Mouse (Mus musculus) erythroblast, embryonic 14.5 days (primary cell): ENCODE data around the gene Tubgcp2.

ENCODE experiments used
- GATA1 ChIP-seq: IDR thresholded peaks from 2 replicates; pipeline ENCODE4 v1.6.1; 2012; ENCODE audit warnings: low read length, inconsistent platforms, mixed read lengths
- TAL1 ChIP-seq: IDR thresholded peaks from 3 replicates; pipeline ENCODE4 v1.6.1; 2012; ENCODE audit warnings: low read length, inconsistent platforms, mixed read lengths

DNA sequence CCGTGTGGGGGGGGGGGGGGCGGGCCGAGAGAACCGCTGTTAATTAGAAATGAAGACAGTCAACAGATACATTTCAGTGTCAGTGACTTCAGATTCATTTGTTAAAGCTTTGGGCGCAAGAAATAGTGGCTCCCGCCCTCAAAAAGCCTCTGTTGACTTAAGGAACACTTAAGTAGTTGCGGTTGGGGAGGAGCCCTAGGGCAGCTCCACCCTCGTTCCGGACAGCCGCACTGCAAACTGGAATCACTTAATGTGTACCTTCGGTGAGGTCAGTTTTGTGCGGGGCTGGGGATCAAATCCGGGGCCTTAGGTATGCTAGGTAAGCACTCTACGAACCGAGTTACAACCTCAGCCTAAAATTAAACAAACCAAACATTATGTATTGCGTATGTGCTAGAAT is 85.4 kb downstream of the Tubgcp2 start:
- TF ChIP-seq GATA1, result no peak
- no peak for TF ChIP-seq TAL1
